Mouse (Mus musculus) heart, embryonic 13.5 days (tissue): ENCODE measurements around the gene Zglp1. TPM values are rescaled to one million over a fixed set of nuclear protein-coding genes. Genes with fewer than 3 reads are reported as not detected.
A peak's percentile ranks its signal among the peaks of the same experiment; 100 is the strongest.

Source experiments
- ATAC-seq: fragments of 200-750 bp; cut with Nextera tagmentation; 2 replicates; pipeline ENCODE4 v1.8.0; 2017; ENCODE audit warnings: moderate TSS enrichment; ENCODE audit not compliant: insufficient number of reproducible peaks, low FRiP score, low TSS enrichment; ENCODE audit errors: extremely low read depth
- H3K27ac ChIP-seq: fragments of 300-500 bp; sonication (generic); replicated peaks from 2 replicates; pipeline ENCODE4 v1.5.1; 2015; ENCODE audit warnings: moderate library complexity, mild to moderate bottlenecking, inconsistent platforms
- H3K27me3 ChIP-seq: fragments of 300-500 bp; sonication (generic); replicated peaks from 2 replicates; pipeline ENCODE4 v1.6.1; 2015; ENCODE audit warnings: mild to moderate bottlenecking, inconsistent platforms
- H3K36me3 ChIP-seq: fragments of 300-500 bp; sonication (generic); 2 replicates; pipeline ENCODE4 v1.6.1; 2015; ENCODE audit warnings: mild to moderate bottlenecking, inconsistent platforms
- H3K4me1 ChIP-seq: fragments of 300-500 bp; sonication (generic); 2 replicates; pipeline ENCODE4 v1.6.1; 2015; ENCODE audit warnings: inconsistent platforms
- H3K4me2 ChIP-seq: fragments of 300-500 bp; sonication (generic); 2 replicates; pipeline ENCODE4 v1.6.1; 2015; ENCODE audit warnings: inconsistent platforms, mild to moderate bottlenecking, moderate library complexity
- H3K4me3 ChIP-seq: fragments of 300-500 bp; sonication (generic); 2 replicates; pipeline ENCODE4 v1.5.1; 2015; ENCODE audit warnings: moderate library complexity, mild to moderate bottlenecking, inconsistent platforms
- H3K9ac ChIP-seq: fragments of 300-500 bp; sonication (generic); 2 replicates; pipeline ENCODE4 v1.6.1; 2015; ENCODE audit warnings: inconsistent platforms, mild to moderate bottlenecking, moderate library complexity
- H3K9me3 ChIP-seq: fragments of 300-500 bp; sonication (generic); 2 replicates; pipeline ENCODE4 v1.6.1; 2016; ENCODE audit warnings: inconsistent platforms
- WGBS: fragments of 180-500 bp; shearing (Covaris S2); methylation state at CpG from one replicate; pipeline ENCODE4 v1.1.7; 2015; ENCODE audit warnings: mixed read lengths; 5-methylcytosine and 5-hydroxymethylcytosine counted together
- polyA plus RNA-seq: library from polyadenylated mRNA; unstranded; fragments of >200 nt; fragmentation: Nextera tagmentation; extraction: Ambion mirVana; gene quantifications from 2 replicates; pipeline ENCODE4 v1.2.1, GENCODE M21; 2015

Gene Zglp1
- polyA plus RNA-seq, 1 experiment from 2014 or later, result 0.87 TPM

- no peak for ATAC-seq
- Histone ChIP-seq H3K9ac (peak overlapping the region; percentile 78), H3K4me2 (peak overlapping the region; percentile 98), H3K27me3 (peaks cover 88% of the 10 kb centered on the region), H3K36me3 (no peaks in the 10 kb centered on the region), H3K27ac (no peak overlapping the region), H3K4me3 (peak overlapping the region; percentile 60), H3K4me1 (peaks cover 76% of the 10 kb centered on the region), H3K9me3 (no peaks in the 10 kb centered on the region)
- WGBS, result 2% methylated on average over 7 of the region's 7 CpGs
Observed at GRCm38 (mm10) chr9:21032491-21032890, 34.4 kb downstream of the Zglp1 start.

- Histone ChIP-seq H3K27ac (0 out of 2 replicates have a peak within 1 kb of the TSS, but pooled peaks have one; percentile 13), H3K4me2 (peak within 1 kb of the TSS; percentile 98), H3K9me3 (no peaks in the 10 kb centered on the region), H3K4me1 (peaks cover 70% of the 10 kb centered on the region), H3K27me3 (peaks cover 88% of the 10 kb centered on the region), H3K4me3 (peak within 1 kb of the TSS; percentile 60), H3K9ac (peak within 1 kb of the TSS; percentile 78), H3K36me3 (no peaks in the 10 kb centered on the region)
- no peak for ATAC-seq
- 1% methylated on average over 35 of the region's 35 CpGs for WGBS
Observed at GRCm38 (mm10) chr9:21031896-21032351, 35.0 kb downstream of the Zglp1 start, which contains the start of gene Icam5. Gene Icam5, plus strand, starts transcription at chr9:21032073.

GRCm38 (mm10) chr9:21031251-21031895 lies 35.5 kb downstream of the Zglp1 start:
- H3K4me3 ChIP-seq, result peak overlapping the region; percentile 60
- no peak for ATAC-seq
- 0 out of 2 replicates have a peak overlapping the region, but pooled peaks have one; percentile 13 for H3K27ac ChIP-seq
- H3K4me2 ChIP-seq, result peak overlapping the region; percentile 98
- WGBS, result under 1% methylated on average over 36 of the region's 36 CpGs
- peaks cover 65% of the 10 kb centered on the region for H3K4me1 ChIP-seq
- H3K36me3 ChIP-seq, result no peaks in the 10 kb centered on the region
- H3K9me3 ChIP-seq, result no peaks in the 10 kb centered on the region
- peaks cover 88% of the 10 kb centered on the region for H3K27me3 ChIP-seq
- H3K9ac ChIP-seq, result peak overlapping the region; percentile 71

DNA sequence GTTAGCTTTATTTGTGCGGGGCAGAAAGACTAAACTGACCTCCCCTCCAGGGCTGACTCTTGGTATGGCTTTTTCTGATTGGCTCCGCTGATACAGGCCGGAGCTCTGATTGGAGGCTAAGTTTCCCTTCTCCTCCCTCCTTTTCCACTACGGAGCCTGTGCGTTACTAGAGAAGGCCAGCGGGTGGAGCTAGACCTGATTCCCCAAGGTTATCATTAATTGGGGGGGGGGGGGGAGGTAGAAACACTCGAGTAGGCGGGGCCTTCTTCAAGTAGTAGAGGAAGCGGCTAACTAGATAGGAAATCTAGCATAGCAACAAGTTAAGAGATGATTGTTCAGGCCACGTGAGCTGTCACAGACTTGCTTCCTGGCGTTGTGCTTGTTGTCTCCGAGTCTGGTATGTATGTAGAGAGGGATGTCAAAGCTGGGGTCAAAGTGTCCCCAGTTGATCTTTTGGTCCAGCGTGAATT lies 36.1 kb downstream of the Zglp1 start:
- Histone ChIP-seq H3K4me2 (peak overlapping the region; percentile 98), H3K36me3 (no peaks in the 10 kb centered on the region), H3K9me3 (no peaks in the 10 kb centered on the region), H3K9ac (peak overlapping the region; percentile 71), H3K4me1 (peaks cover 60% of the 10 kb centered on the region), H3K4me3 (peak overlapping the region; percentile 60), H3K27ac (0 out of 2 replicates have a peak overlapping the region, but pooled peaks have one; percentile 13), H3K27me3 (peaks cover 88% of the 10 kb centered on the region)
- ATAC-seq, result peak; percentile 33; the same call in 1 of the 2 replicates
- 0% methylated on average over 13 of the region's 13 CpGs for WGBS

DNA sequence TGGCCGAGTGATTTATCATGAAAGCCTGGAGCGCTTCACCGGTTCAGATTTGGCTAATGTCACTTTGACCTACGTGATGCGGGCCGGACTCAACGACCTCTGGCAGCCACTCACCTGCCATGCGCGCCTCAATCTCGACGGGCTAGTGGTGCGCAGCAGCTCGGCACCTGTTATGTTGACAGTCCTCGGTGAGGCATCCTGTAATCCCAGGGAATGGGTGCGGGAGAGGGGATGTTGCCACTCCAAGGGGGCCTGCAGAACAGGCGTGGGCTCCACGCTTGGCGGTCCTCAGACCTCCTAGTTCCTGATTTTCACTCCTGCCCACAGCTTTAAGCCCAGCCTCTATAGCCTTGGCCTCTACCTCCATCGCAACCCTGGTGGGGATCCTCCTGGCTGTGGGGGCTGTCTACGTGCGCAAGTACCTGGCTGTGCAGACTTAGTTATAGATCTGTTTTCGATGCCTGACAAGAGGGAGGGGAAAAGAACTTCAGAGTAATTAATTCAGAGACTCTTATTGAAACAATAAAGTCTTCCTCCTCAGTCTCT lies 36.8 kb downstream of the Zglp1 start:
- 17% methylated on average over 22 of the region's 22 CpGs for WGBS
- H3K4me2 ChIP-seq, result peak overlapping the region; percentile 98
- H3K4me3 ChIP-seq, result peak overlapping the region; percentile 60
- H3K27ac ChIP-seq, result peak overlapping the region; percentile 33; the same call in 1 of the 2 replicates
- H3K9ac ChIP-seq, result peak overlapping the region; percentile 69
- H3K27me3 ChIP-seq, result peaks cover 86% of the 10 kb centered on the region
- H3K4me1 ChIP-seq, result peaks cover 57% of the 10 kb centered on the region
- no peaks in the 10 kb centered on the region for H3K9me3 ChIP-seq
- no peaks in the 10 kb centered on the region for H3K36me3 ChIP-seq
- ATAC-seq, result no peak

- Histone ChIP-seq H3K9me3 (no peaks in the 10 kb centered on the region), H3K27me3 (peaks cover 79% of the 10 kb centered on the region), H3K9ac (peak within 1 kb of the TSS; percentile 75), H3K4me3 (peak within 1 kb of the TSS; percentile 60), H3K36me3 (no peaks in the 10 kb centered on the region), H3K4me2 (peak within 1 kb of the TSS; percentile 98), H3K4me1 (peaks cover 51% of the 10 kb centered on the region), H3K27ac (peak within 1 kb of the TSS; percentile 33; the same call in 1 of the 2 replicates)
- peak; percentile 40; the same call in 1 of the 2 replicates for ATAC-seq
- WGBS, result under 1% methylated on average over 37 of the region's 37 CpGs
Observed at GRCm38 (mm10) chr9:21029291-21030054, 37.4 kb downstream of the Zglp1 start, which contains the start of gene Icam4. Gene Icam4, plus strand, starts transcription at chr9:21029373.

- H3K4me1 ChIP-seq, result peaks cover 49% of the 10 kb centered on the region
- 66% methylated on average over 6 of the region's 6 CpGs for WGBS
- H3K4me3 ChIP-seq, result no peak overlapping the region
- H3K27me3 ChIP-seq, result peaks cover 71% of the 10 kb centered on the region
- no peaks in the 10 kb centered on the region for H3K9me3 ChIP-seq
- 0 out of 2 replicates have a peak overlapping the region, but pooled peaks have one; percentile 75 for H3K9ac ChIP-seq
- H3K27ac ChIP-seq, result no peak overlapping the region
- H3K4me2 ChIP-seq, result peak overlapping the region; percentile 98
- H3K36me3 ChIP-seq, result no peaks in the 10 kb centered on the region
- ATAC-seq, result no peak
Observed at GRCm38 (mm10) chr9:21028560-21029110, 38.3 kb downstream of the Zglp1 start.

GRCm38 (mm10) chr9:21027774-21028290 lies 39.1 kb downstream of the Zglp1 start:
- no peak overlapping the region for H3K9ac ChIP-seq
- H3K27me3 ChIP-seq, result peaks cover 63% of the 10 kb centered on the region
- H3K9me3 ChIP-seq, result no peaks in the 10 kb centered on the region
- H3K4me2 ChIP-seq, result no peak overlapping the region
- H3K36me3 ChIP-seq, result no peaks in the 10 kb centered on the region
- H3K27ac ChIP-seq, result no peak overlapping the region
- WGBS, result 56% methylated on average over 8 of the region's 8 CpGs
- H3K4me3 ChIP-seq, result no peak overlapping the region
- no peak for ATAC-seq
- peaks cover 41% of the 10 kb centered on the region for H3K4me1 ChIP-seq

DNA sequence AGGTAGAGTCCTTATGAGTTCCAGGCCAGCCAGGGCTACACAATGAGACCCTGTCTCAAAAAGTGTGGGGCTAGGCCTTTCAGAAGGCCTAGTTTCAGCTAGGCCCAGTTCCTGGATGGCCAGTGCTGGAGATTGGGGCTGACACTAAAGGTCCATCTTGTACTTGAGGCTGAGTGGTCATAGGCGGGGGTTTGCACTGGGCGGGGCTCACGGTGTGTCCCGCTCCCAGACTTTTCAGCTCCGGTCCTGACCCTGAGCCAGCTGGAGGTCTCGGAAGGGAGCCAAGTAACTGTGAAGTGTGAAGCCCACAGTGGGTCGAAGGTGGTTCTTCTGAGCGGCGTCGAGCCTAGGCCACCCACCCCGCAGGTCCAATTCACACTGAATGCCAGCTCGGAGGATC lies 40.0 kb downstream of the Zglp1 start:
- Histone ChIP-seq H3K9ac (no peak overlapping the region), H3K27me3 (peaks cover 53% of the 10 kb centered on the region), H3K27ac (no peak overlapping the region), H3K36me3 (no peaks in the 10 kb centered on the region), H3K4me2 (no peak overlapping the region), H3K4me1 (peaks cover 31% of the 10 kb centered on the region), H3K9me3 (no peaks in the 10 kb centered on the region), H3K4me3 (no peak overlapping the region)
- no peak for ATAC-seq
- WGBS, result 74% methylated on average over 12 of the region's 12 CpGs

- H3K9ac ChIP-seq, result 0 out of 2 replicates have a peak overlapping the region, but pooled peaks have one; percentile 3
- H3K27ac ChIP-seq, result no peak overlapping the region
- no peak overlapping the region for H3K4me2 ChIP-seq
- H3K9me3 ChIP-seq, result no peaks in the 10 kb centered on the region
- H3K4me3 ChIP-seq, result no peak overlapping the region
- no peaks in the 10 kb centered on the region for H3K36me3 ChIP-seq
- 60% methylated on average over 19 of the region's 19 CpGs for WGBS
- peaks cover 16% of the 10 kb centered on the region for H3K4me1 ChIP-seq
- peaks cover 45% of the 10 kb centered on the region for H3K27me3 ChIP-seq
- ATAC-seq, result no peak
Observed at GRCm38 (mm10) chr9:21025258-21025810, 41.6 kb downstream of the Zglp1 start.
